Mouse (Mus musculus): Measurements from ENCODE around the gene Gm42906. TPM values are rescaled to one million over a fixed set of nuclear protein-coding genes. Genes with fewer than 3 reads are reported as not detected.

Gene Gm42906
- total RNA-seq, 2 experiments from 2014 or later: not detected

Other genes starting within 250 kb of the Gm42906 start
- 10 to 100 TPM; 17.6 to 20.6 TPM for gene Stard13, start 194.3 kb downstream of the Gm42906 start, total RNA-seq (2021)
- gene Vmn2r18, start 177.9 kb upstream of the Gm42906 start, total RNA-seq (2021): not detected
- gene Rfc3, start 223.1 kb upstream of the Gm42906 start, total RNA-seq (2021): 10 to 100 TPM in 1 of 2 experiments, 1 to 10 TPM in 1; 6.1 to 10.1 TPM

Measured in layer of hippocampus, postnatal 25 days (tissue).